Mouse (Mus musculus): ENCODE data around the gene 3110009E18Rik. TPM values are rescaled to one million over a fixed set of nuclear protein-coding genes. Genes with fewer than 3 reads are reported as not detected.

The 3110009E18Rik gene
- total and polyA plus RNA-seq, 3 experiments, result 15.1 to 16.5 TPM; not detected in 1

DNA sequence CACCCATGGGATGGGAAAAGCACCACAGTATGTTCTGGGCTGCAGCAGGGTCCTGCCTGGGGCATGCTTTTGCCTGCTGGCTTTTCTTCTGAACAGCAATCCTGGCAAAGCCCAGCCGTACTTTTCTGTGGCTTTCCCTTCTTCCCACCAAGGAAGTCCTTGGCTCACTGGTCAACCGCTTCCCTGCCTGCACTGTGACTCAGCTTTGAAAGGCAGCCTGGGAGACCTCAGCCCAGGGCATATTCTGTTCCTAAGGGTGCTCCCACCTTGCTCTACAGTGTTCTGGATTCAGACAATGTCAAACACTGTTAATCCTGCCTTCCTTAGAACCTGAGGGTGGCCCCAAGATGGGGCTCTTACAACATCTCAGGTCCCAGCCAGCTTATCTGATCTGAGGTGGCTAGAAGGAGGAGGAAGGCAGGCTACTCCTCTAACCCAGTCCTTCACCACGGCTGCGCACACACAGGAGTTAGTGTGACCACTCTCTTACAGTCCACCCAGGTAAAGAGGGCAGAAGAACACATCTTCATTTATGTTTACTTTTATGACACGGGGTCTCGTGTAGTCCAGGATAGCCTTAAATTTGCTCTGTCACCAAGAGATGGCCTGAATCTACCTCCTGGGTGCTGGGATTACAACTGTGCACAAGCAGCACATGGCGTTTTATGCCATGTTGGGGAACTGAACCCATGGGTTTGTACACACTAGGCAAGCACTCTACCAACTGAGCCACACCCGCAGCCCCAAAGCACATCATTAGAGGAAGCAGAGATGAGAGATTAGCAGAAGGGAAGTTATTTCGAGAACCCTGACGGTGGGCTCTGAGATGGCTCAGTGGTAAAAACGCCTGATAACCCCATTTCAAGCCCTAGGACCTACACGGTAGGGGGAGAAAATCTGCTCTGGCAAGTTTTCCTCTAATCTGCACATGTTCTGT lies 8.5 kb upstream of the 3110009E18Rik start (continued):
- TF ChIP-seq CHD1 (IDR thresholded peaks at IDR 0.05; ENCODE audit: low read depth, low read length) (no peak), MEF2A (IDR thresholded peaks at IDR 0.05; ENCODE audit: extremely low read depth, insufficient replicate concordance, low read depth, low read length, poor library complexity, severe bottlenecking) (no peak), USF1 (IDR thresholded peaks at IDR 0.05; ENCODE audit: low read depth, low read length) (no peak)

DNA sequence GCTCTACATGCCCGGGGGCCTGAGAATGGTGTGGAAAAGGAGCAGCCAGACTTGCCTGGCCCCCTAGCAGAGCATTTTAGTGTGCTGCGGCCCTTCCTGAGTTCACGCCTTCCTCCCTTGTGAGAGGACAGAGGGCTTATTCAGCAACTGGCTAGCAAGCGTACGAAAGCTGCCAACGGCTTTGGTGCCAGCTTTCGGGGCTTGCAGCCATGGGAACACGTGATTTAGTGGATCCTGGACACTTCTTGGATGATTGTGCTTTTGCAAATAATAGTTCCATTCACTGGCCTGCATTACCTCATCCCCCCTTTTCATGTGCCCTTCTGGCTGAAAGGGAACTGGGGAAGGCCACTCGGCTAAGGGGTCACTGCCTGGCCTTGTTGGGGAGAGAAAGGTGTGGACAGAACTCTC lies 5.3 kb upstream of the 3110009E18Rik start:
- TF ChIP-seq SIN3A (IDR thresholded peaks at IDR 0.05; ENCODE audit: low read length), result no peak
- TF ChIP-seq UBTF (IDR thresholded peaks at IDR 0.05; ENCODE audit: borderline replicate concordance, insufficient read depth, low read depth, low read length), result no peak
- TF ChIP-seq POLR2AphosphoS5 (IDR thresholded peaks at IDR 0.05; ENCODE audit: borderline replicate concordance, low read depth, low read length), result no peak
- no peak for TF ChIP-seq ZMIZ1 (IDR thresholded peaks at IDR 0.05; ENCODE audit: low read depth, low read length)
- TF ChIP-seq ZKSCAN1 (IDR thresholded peaks at IDR 0.05; ENCODE audit: low read depth, low read length), result no peak
- no peak for TF ChIP-seq ELF1 (IDR thresholded peaks at IDR 0.05; ENCODE audit: low read depth, low read length)
- TF ChIP-seq ZC3H11A (IDR thresholded peaks at IDR 0.05; ENCODE audit: low read depth, low read length), result no peak
- no peak for TF ChIP-seq CTCF (IDR thresholded peaks at IDR 0.05 in 2 of 3, conservative IDR thresholded peaks at IDR 0.05 in 1 of 3; ENCODE audit: control insufficient read depth in 1 of 3, insufficient read depth in 1 of 3, low read depth in 2 of 3, low read length in 3 of 3, poor library complexity in 1 of 3, severe bottlenecking in 1 of 3)
- no peak for TF ChIP-seq MYC (IDR thresholded peaks at IDR 0.05; ENCODE audit: low read depth, low read length)
- Histone ChIP-seq H3K9ac (ENCODE audit: control insufficient read depth, low read depth, low read length, poor library complexity, severe bottlenecking) (no peak overlapping the region), H3K9me3 (replicated peaks; ENCODE audit: insufficient read depth, low read length) (no peaks in the 10 kb centered on the region), H3K79me2 (ENCODE audit: control insufficient read depth, insufficient read depth, low read length, poor library complexity) (peaks cover 5% of the 10 kb centered on the region), H3K4me1 (ENCODE audit: control insufficient read depth in 1 of 2, insufficient read depth in 2 of 2, low read length in 2 of 2) (peaks cover 5 to 28% of the 10 kb centered on the region in 2 experiments), H3K4me3 (ENCODE audit: control insufficient read depth in 1 of 2, insufficient read depth in 1 of 2, low read depth in 2 of 2, low read length in 2 of 2) (no peak overlapping the region), H3K27me3 (ENCODE audit: control insufficient read depth in 1 of 2, insufficient read depth in 2 of 2, low read length in 2 of 2) (no peaks in the 10 kb centered on the region), H3K36me3 (ENCODE audit: control insufficient read depth in 1 of 2, insufficient read depth in 2 of 2, low read length in 2 of 2) (peaks cover 0 to 19% of the 10 kb centered on the region in 2 experiments; a peak in 2 of 4 replicates), H3K27ac (ENCODE audit: control insufficient read depth, low read depth, low read length) (no peak overlapping the region)
- DNase-seq (ENCODE audit: low read depth, low spot score), result no peak

- peaks cover 5 to 28% of the 10 kb centered on the region in 2 experiments for H3K4me1 ChIP-seq (ENCODE audit: control insufficient read depth in 1 of 2, insufficient read depth in 2 of 2, low read length in 2 of 2)
- H3K27me3 ChIP-seq (ENCODE audit: control insufficient read depth in 1 of 2, insufficient read depth in 2 of 2, low read length in 2 of 2), result no peaks in the 10 kb centered on the region
- peaks cover 5% of the 10 kb centered on the region for H3K79me2 ChIP-seq (ENCODE audit: control insufficient read depth, insufficient read depth, low read length, poor library complexity)
- H3K4me3 ChIP-seq (ENCODE audit: control insufficient read depth in 1 of 2, insufficient read depth in 1 of 2, low read depth in 2 of 2, low read length in 2 of 2), result no peak overlapping the region
- H3K36me3 ChIP-seq (ENCODE audit: control insufficient read depth in 1 of 2, insufficient read depth in 2 of 2, low read length in 2 of 2), result peaks cover 0 to 19% of the 10 kb centered on the region in 2 experiments; a peak in 2 of 4 replicates
- no peak overlapping the region for H3K9ac ChIP-seq (ENCODE audit: control insufficient read depth, low read depth, low read length, poor library complexity, severe bottlenecking)
- H3K27ac ChIP-seq (ENCODE audit: control insufficient read depth, low read depth, low read length), result no peak overlapping the region
- no peak for DNase-seq (ENCODE audit: low read depth, low spot score)
- no peak for TF ChIP-seq MYC (IDR thresholded peaks at IDR 0.05; ENCODE audit: low read depth, low read length)
- no peak for TF ChIP-seq MEF2A (IDR thresholded peaks at IDR 0.05; ENCODE audit: extremely low read depth, insufficient replicate concordance, low read depth, low read length, poor library complexity, severe bottlenecking)
- TF ChIP-seq RAD21 (IDR thresholded peaks at IDR 0.05; ENCODE audit: low read depth, low read length), result no peak
- no peak for TF ChIP-seq MYB (IDR thresholded peaks at IDR 0.05; ENCODE audit: low read depth, low read length)
- no peak for TF ChIP-seq ZKSCAN1 (IDR thresholded peaks at IDR 0.05; ENCODE audit: low read depth, low read length)
- TF ChIP-seq USF2 (IDR thresholded peaks at IDR 0.05; ENCODE audit: borderline replicate concordance in 1 of 2, insufficient read depth in 1 of 2, low read depth in 1 of 2, low read length in 2 of 2), result no peak
- TF ChIP-seq GABPA (IDR thresholded peaks at IDR 0.05; ENCODE audit: low read depth, low read length), result no peak
- no peak for TF ChIP-seq JUND (IDR thresholded peaks at IDR 0.05; ENCODE audit: low read depth, low read length)
- no peak for TF ChIP-seq NELFE (IDR thresholded peaks at IDR 0.05; ENCODE audit: low read depth, low read length)
- TF ChIP-seq MAZ (IDR thresholded peaks at IDR 0.05; ENCODE audit: low read depth, low read length), result no peak
- H3K9me3 ChIP-seq (replicated peaks; ENCODE audit: insufficient read depth, low read length), result no peaks in the 10 kb centered on the region
Observed at GRCm38 (mm10) chr1:120116106-120116505, 4.9 kb upstream of the 3110009E18Rik start.
